Mouse (Mus musculus) c-Kit-positive CD71-positive TER-119-positive erythroid progenitor cells, embryonic 14.5 days (primary cell): Measurements from ENCODE around the gene Tfr2.
A peak's percentile ranks its signal among the peaks of the same experiment; 100 is the strongest.
"Not testable (repeated sequence)": the region's sequence is repeated elsewhere in the genome, so short reads cannot be mapped to it uniquely, and the experiment has no call there.

Experiments used
- DNase-seq: peaks from one replicate; pipeline ENCODE4 v3.0.0-alpha.2; 2013; ENCODE audit warnings: low spot score

Gene Tfr2

GRCm38 (mm10) chr5:137583670-137584169 is 14.1 kb downstream of the Tfr2 start:
- DNase-seq, result no peak

DNA sequence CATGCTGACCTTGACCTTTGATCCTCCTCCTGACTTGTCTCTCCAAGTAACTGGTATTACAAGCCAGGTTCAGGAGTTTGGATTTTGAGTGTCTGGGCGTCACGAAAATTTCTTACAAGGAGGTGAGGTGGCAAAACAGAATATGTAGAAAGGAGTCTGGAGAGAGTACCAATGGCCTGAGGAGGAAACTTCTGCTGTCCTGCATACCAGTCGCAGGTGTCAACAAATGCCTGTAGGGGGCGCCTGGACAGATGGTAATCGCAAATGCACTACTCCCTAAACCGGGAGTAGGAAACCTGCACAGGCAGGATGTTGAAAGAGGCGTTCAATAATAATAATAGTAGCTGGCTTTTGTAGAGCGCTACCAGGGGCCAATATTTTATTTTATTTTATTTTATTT is 15.3 kb downstream of the Tfr2 start:
- DNase-seq, result no peak

- no peak for DNase-seq
Observed at GRCm38 (mm10) chr5:137590507-137590906, 20.9 kb downstream of the Tfr2 start.

DNA sequence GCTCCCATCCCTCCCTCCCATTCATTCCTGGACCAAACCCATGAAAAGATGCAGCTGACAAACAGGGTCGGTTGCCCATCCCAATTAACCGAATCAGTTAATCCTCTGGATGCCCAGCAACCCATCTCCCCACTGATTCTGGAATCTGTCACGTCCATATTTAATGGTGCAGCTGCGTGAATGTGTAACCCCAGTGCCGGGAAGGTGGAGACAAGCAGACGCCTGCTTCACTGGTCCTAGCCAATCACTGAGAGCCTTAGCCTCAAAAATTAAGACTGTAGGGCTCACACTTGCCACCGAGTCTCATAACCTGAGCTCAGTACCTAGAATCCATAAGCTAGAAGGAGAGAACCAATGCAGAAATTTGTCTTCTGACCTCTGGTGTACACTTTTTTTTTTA is 26.3 kb downstream of the Tfr2 start:
- no peak for DNase-seq

DNA sequence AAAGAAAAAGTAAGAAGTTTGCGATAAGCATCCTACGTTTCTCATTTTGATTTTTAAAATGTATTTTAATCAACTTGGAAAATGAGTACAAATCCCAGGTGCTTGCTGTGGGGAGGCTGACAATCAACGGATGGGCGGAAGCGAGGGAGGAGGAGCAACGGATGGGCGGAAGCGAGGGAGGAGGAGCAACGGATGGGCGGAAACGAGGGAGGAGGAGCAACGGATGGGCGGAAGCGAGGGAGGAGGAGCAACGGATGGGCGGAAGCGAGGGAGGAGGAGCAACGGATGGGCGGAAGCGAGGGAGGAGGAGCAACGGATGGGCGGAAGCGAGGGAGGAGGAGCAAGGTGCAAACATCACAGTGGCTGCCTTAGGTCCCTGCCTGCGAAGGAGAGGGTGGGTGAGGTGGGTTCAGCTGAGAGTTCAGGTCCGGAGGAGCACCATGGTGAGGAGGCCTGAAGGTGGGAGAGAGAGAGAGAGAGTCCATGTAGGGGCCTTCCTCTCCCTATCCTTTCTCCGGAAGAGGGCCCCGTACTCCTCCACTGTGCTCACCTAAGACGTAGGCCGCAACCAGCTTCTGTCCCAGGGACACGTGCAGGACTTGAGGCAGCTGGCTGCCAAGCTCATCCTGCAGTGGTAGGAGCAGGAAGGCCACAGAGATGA is 27.1 kb downstream of the Tfr2 start:
- DNase-seq, result no peak

GRCm38 (mm10) chr5:137597625-137598024 is 28.0 kb downstream of the Tfr2 start:
- no peak for DNase-seq

GRCm38 (mm10) chr5:137598100-137598826 is 28.6 kb downstream of the Tfr2 start:
- no peak for DNase-seq

DNA sequence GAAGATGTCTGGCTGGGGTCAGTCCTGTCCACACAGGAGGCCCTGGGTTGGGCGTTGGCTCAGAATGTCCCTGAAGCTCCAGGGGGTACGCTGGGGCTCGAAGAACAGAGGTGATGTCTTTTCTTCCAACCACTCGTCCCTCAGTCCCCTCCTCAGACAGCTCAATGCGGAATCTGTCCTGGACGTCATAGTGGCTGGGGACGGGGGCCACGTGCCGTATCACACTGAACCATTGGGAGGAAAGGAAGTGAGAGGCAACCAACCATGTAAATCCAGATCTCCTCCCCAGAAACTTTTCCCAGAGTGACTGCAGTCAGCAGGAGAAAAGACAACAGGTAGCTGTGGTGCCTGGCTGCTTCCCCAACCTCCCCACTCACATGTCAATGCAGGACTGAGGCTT is 30.0 kb downstream of the Tfr2 start:
- no peak for DNase-seq

GRCm38 (mm10) chr5:137600281-137600618 is 30.6 kb downstream of the Tfr2 start:
- DNase-seq, result no peak

DNA sequence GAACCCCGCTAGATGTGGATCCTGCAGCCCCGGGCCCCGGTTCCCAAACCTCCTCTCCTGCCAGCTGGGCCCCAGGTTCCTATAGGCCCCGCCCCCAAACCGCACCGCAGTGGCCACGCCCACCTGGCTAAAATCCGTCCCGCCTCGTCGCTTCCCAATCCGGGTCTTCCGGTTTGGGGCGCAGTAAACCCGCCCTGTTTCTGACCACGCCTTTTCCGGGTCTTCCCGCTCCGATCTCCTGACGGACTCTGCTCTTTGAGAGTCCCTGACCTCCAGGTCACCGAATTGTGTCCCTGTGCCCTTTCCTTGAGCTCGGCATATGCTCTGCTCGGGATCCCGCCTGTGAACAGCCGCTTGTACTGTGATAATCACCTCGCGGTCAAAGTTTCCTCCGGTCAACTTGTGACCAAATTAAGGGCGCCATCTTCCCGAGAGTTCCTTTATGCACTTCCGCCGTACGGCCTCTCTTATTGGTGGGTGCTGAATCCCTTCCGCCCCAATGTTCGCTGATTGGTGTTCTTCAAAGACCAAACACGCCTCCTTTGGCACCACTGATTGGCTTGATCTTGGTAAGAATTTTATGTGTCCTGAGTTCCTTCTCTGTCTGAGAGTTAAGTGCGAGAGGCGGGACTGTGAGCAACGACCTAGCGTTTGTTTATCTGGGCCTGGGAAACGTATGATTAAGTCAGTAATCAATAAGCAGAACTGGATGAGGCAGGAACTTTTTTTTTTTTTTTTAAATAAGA is 31.2 kb downstream of the Tfr2 start, which contains the start of gene Mospd3:
Mospd3 (minus strand) TSS at position 440 of the 746 bp plus-strand sequence.
- peak; percentile 98 for DNase-seq

- DNase-seq, result no peak
Observed at GRCm38 (mm10) chr5:137601365-137601729, 31.7 kb downstream of the Tfr2 start.

DNA sequence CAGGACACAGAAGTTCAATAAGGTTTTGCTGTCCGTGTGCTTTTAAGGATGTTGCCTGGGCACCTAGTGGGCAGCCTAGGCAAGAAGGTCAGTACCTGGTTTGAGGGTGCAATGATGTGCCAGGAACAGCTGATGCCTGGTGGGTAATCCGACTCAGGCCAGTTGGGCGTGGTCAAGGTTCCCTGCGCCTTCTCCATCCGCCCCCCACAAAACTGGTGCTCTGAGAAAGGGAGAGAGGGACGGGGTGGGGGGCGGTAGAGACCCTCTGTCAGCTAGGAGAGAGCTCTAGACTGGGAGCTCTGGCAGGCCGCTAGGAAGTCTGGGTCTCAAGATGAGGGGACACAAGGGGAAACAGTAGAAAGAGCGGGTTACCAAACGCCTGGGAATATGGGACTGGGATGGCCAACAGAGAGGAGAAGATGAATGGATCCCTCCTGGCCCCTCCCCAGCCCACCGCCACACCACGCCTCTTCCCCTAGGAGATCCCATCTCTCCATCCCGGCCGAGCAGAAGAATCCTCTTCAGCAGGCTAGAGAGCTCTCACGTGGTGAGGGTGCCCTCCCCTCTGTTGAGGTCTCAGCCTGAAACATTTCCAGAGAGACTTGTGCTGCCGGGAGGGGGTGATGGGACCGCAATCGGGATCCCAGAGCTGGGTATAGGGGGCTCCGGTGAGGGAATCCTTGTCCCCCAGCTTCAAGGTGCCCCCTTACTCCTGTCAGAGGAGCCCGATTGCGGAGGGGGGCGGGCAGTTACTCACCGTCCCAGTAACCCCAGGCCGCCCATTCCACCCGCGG is 38.4 kb downstream of the Tfr2 start:
- no peak for DNase-seq

- DNase-seq, result no peak
Observed at GRCm38 (mm10) chr5:137608654-137609190, 39.1 kb downstream of the Tfr2 start.

DNA sequence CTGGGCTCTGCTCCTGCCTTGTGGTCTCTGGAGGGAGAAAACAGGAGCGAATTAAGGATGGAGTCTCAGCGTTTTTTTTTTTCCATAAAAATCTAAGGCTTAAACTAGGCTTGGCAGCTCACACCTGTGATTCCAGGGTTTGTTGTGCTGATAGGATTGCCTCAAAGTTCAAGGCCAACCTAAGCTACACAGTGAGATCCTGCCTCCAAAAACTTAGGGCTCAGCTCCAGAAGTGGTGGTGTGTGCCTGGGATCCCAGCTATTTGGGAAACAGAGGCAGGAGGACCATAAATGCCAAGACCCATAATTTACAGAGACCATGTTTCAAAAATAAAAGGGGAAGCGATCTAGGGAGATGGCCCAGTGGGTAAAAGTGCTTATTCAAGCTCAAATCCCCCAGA is 39.7 kb downstream of the Tfr2 start:
- DNase-seq, result no peak

- DNase-seq, result no peak
Observed at GRCm38 (mm10) chr5:137610056-137610455, 40.4 kb downstream of the Tfr2 start.

- no peak for DNase-seq
Observed at GRCm38 (mm10) chr5:137610548-137611244, 41.1 kb downstream of the Tfr2 start.

DNA sequence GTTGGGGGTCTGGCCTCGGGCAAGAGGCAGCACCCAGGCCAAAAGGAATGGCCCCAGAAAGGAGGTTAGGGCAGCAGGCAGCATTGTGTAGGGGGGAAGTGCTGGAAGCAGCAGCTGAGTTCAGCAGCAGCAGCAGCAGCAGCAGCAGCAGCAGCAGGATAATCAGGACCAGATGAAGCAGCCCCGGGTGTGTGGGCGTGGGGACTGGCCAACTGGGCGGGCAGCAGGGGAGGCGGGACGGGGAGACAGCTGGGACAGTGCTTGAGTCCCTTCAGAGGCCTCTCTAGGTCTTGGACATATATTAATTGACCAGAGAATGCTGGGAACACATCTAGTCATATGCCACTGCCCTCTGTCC is 41.6 kb downstream of the Tfr2 start:
- DNase-seq, result no peak

- no peak for DNase-seq
Observed at GRCm38 (mm10) chr5:137613076-137613475, 43.4 kb downstream of the Tfr2 start.

DNA sequence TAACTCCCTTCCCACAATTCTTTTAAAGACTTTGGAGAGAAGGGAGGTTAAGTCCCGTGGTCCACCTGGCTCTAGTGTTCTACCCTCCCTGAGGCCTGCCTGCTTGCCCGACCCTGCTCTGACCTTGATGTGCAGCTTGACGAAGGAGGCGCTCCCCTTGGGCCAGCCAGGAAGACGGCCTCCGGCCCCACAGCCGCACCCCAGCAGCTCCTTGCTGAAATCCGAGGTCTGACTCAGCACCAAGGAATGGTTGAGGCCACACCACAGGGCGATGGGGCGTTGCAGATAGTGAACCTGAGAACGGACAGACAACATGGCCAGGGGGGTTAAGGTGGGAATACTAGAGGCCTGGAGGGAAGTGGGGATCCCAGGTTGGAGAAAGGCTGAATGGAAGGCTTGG is 43.9 kb downstream of the Tfr2 start, which contains the start of gene Pcolce:
Pcolce (minus strand) TSS at position 235 of the 400 bp plus-strand sequence.
- DNase-seq, result no peak

DNA sequence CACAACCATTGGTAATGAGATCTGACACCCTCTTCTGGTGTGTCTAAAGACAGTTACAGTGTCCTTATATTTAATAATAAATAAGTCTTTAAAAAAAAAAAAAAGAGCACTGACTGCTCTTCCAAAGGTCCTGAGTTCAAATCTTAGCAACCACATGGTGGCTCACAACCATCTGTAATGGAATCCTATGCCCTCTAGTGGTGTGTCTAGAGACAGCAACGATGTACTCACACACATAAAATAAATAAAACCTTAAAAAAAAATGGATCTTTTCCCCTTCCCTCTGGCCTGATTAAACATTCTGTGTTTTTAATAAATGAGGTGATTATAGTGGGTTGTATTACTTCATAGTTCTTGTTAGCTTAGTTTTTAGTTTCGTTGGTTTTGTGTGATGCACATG is 45.3 kb downstream of the Tfr2 start:
- not testable (repeated sequence) for DNase-seq

GRCm38 (mm10) chr5:137615347-137615746 is 45.7 kb downstream of the Tfr2 start:
- DNase-seq, result no peak
